Mouse (Mus musculus) thymus, adult 2 months (tissue): ENCODE data around the gene Zfp385b.

ENCODE experiments used
- CTCF ChIP-seq: fragments of 200-500 bp; IDR thresholded peaks from 2 replicates; pipeline ENCODE4 v1.5.1; 2012; ENCODE audit warnings: mild to moderate bottlenecking, control low read depth, low read length, moderate library complexity, borderline replicate concordance; ENCODE audit not compliant: control insufficient read depth, poor library complexity, insufficient read depth; ENCODE audit errors: extremely low read depth
- POLR2A ChIP-seq: fragments of 200-500 bp; IDR thresholded peaks from 2 replicates; pipeline ENCODE4 v1.6.1; 2012; ENCODE audit warnings: mild to moderate bottlenecking, low read length, control low read depth, moderate library complexity; ENCODE audit not compliant: control insufficient read depth, poor library complexity, insufficient read depth; ENCODE audit errors: extremely low read depth

DNA sequence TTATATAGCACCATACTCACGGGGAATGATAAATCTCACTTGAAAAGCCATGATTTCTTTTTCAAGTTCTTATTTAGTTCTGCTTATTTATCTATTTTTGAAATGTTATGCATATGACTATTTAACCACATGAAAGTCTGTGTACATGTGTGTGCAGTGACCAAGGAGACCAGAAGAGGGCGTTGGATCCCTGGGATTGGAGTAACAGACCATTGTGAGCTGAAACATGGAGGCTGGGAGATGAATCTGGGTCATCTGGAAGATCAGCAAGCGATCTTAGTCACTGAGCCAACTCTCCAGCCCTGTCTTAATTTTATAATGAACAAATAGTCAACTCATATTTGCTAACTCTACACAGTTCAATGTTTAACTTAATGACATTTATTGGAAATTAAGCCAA, 16.3 kb upstream of the Zfp385b start:
- TF ChIP-seq CTCF (no peak), POLR2A (no peak)
